Mouse (Mus musculus): ENCODE measurements around the gene Csn1s1.

Gene Csn1s1

GRCm38 (mm10) chr5:87665908-87666307 lies at the start of gene Csn1s1:
Gene Csn1s1 (plus strand): TSS chr5:87666208.
- in situ Hi-C loops (cut with MboI, MseI) = no loop called here

GRCm38 (mm10) chr5:87622681-87623080 lies 43.3 kb upstream of the Csn1s1 start:
- in situ Hi-C loops (cut with MboI, MseI) = no loop called here

GRCm38 (mm10) chr5:87642787-87643186 lies 23.2 kb upstream of the Csn1s1 start:
- in situ Hi-C loops (cut with MboI, MseI) = no loop called here

GRCm38 (mm10) chr5:87699530-87699929 lies 33.5 kb downstream of the Csn1s1 start, which contains the start of gene Csn2:
Gene Csn2 (minus strand): TSS chr5:87699630.
- in situ Hi-C loops (cut with MboI, MseI) = no loop called here

GRCm38 (mm10) chr5:87705891-87706290 lies 39.9 kb downstream of the Csn1s1 start:
- in situ Hi-C loops (cut with MboI, MseI) = no loop called here
